Mouse (Mus musculus): ENCODE data around the gene Mturn. TPM values are rescaled to one million over a fixed set of nuclear protein-coding genes. Genes with fewer than 3 reads are reported as not detected.

Gene Mturn
- polyA plus RNA-seq, 1 experiment from 2014 or later, result 15.6 TPM

- H3K27me3 ChIP-seq, result no peaks in the 10 kb centered on the region
- H3K27ac ChIP-seq, result no peak overlapping the region
- H3K4me3 ChIP-seq, result no peak overlapping the region
- 79% methylated on average over 3 of the region's 3 CpGs for WGBS
- no peaks in the 10 kb centered on the region for H3K9me3 ChIP-seq
- ATAC-seq (ENCODE audit: insufficient number of reproducible peaks, insufficient read depth, low FRiP score, low TSS enrichment), result no peak
- H3K9ac ChIP-seq, result no peak overlapping the region
- H3K4me1 ChIP-seq, result no peaks in the 10 kb centered on the region
- no peak overlapping the region for H3K4me2 ChIP-seq (replicated peaks)
- H3K36me3 ChIP-seq, result no peaks in the 10 kb centered on the region
Measured at GRCm38 (mm10) chr6:54737255-54737654, 55.8 kb downstream of the Mturn start.

- no peaks in the 10 kb centered on the region for H3K4me1 ChIP-seq
- H3K27me3 ChIP-seq, result no peaks in the 10 kb centered on the region
- ATAC-seq (ENCODE audit: insufficient number of reproducible peaks, insufficient read depth, low FRiP score, low TSS enrichment), result no peak
- H3K4me3 ChIP-seq, result no peak overlapping the region
- no peaks in the 10 kb centered on the region for H3K9me3 ChIP-seq
- H3K9ac ChIP-seq, result no peak overlapping the region
- H3K27ac ChIP-seq, result no peak overlapping the region
- no peak overlapping the region for H3K4me2 ChIP-seq (replicated peaks)
- H3K36me3 ChIP-seq, result no peaks in the 10 kb centered on the region
- 81% methylated on average over 3 of the region's 3 CpGs for WGBS
Measured at GRCm38 (mm10) chr6:54737684-54738083, 56.3 kb downstream of the Mturn start.

- 94% methylated on average over 7 of the region's 7 CpGs for WGBS
- Histone ChIP-seq H3K9ac (no peak overlapping the region), H3K9me3 (no peaks in the 10 kb centered on the region), H3K27ac (no peak overlapping the region), H3K4me2 (replicated peaks) (no peak overlapping the region), H3K4me1 (no peaks in the 10 kb centered on the region), H3K27me3 (no peaks in the 10 kb centered on the region), H3K36me3 (no peaks in the 10 kb centered on the region), H3K4me3 (no peak overlapping the region)
- ATAC-seq (ENCODE audit: insufficient number of reproducible peaks, insufficient read depth, low FRiP score, low TSS enrichment), result no peak
Measured at GRCm38 (mm10) chr6:54749056-54749455, 67.6 kb downstream of the Mturn start.

- Histone ChIP-seq H3K27ac (no peak overlapping the region), H3K27me3 (no peaks in the 10 kb centered on the region), H3K9me3 (no peaks in the 10 kb centered on the region), H3K4me2 (replicated peaks) (no peak overlapping the region), H3K9ac (no peak overlapping the region), H3K4me1 (no peaks in the 10 kb centered on the region), H3K36me3 (no peaks in the 10 kb centered on the region), H3K4me3 (no peak overlapping the region)
- 83% methylated on average over 4 of the region's 4 CpGs for WGBS
- ATAC-seq (ENCODE audit: insufficient number of reproducible peaks, insufficient read depth, low FRiP score, low TSS enrichment), result no peak
Measured at GRCm38 (mm10) chr6:54751621-54752020, 70.2 kb downstream of the Mturn start.

GRCm38 (mm10) chr6:54752076-54752475, 70.7 kb downstream of the Mturn start:
- no peaks in the 10 kb centered on the region for H3K27me3 ChIP-seq

More at GRCm38 (mm10) chr6:54752076-54752475, 70.7 kb downstream of the Mturn start:
- Histone ChIP-seq H3K36me3 (no peaks in the 10 kb centered on the region), H3K4me1 (no peaks in the 10 kb centered on the region), H3K9me3 (no peaks in the 10 kb centered on the region), H3K4me3 (no peak overlapping the region), H3K9ac (no peak overlapping the region), H3K4me2 (replicated peaks) (no peak overlapping the region), H3K27ac (no peak overlapping the region)
- ATAC-seq (ENCODE audit: insufficient number of reproducible peaks, insufficient read depth, low FRiP score, low TSS enrichment), result no peak
- WGBS, result 59% methylated on average over 3 of the region's 3 CpGs

Other genes with a start within 250 kb of the Mturn start
- 26.1 and 27.2 TPM in 2 replicates for gene Scrn1, start 115.1 kb upstream of the Mturn start, polyA plus RNA-seq (2016; fragmentation: Nextera tagmentation; extraction: Ambion mirVana)
- gene Plekha8, start 86.5 kb upstream of the Mturn start, polyA plus RNA-seq (2016; fragmentation: Nextera tagmentation; extraction: Ambion mirVana), result 22.6 and 23.3 TPM in 2 replicates
- gene Fkbp14, start 84.3 kb upstream of the Mturn start, polyA plus RNA-seq (2016; fragmentation: Nextera tagmentation; extraction: Ambion mirVana), result 26.6 and 29.6 TPM in 2 replicates
- gene Znrf2, start 135.3 kb downstream of the Mturn start, polyA plus RNA-seq (2016; fragmentation: Nextera tagmentation; extraction: Ambion mirVana), result 3.0 and 3.4 TPM in 2 replicates